Mouse (Mus musculus) embryonic facial prominence, embryonic 12.5 days (tissue): ENCODE results near the gene Ppp1r35. TPM values are rescaled to one million over a fixed set of nuclear protein-coding genes. Genes with fewer than 3 reads are reported as not detected.
A peak's percentile ranks its signal among the peaks of the same experiment; 100 is the strongest.

Experiments
- ATAC-seq: fragments of 200-750 bp; cut with Nextera tagmentation; 2 replicates; pipeline ENCODE4 v1.8.0; 2017; ENCODE audit not compliant: insufficient number of reproducible peaks, insufficient read depth, low FRiP score, low TSS enrichment
- H3K27ac ChIP-seq: fragments of 300-500 bp; sonication (generic); 2 replicates; pipeline ENCODE4 v1.5.1; 2016; ENCODE audit warnings: mild to moderate bottlenecking
- H3K27me3 ChIP-seq: fragments of 300-500 bp; sonication (generic); 2 replicates; pipeline ENCODE4 v1.6.1; 2016; ENCODE audit warnings: mild to moderate bottlenecking, moderate library complexity
- H3K36me3 ChIP-seq: fragments of 300-500 bp; sonication (generic); 2 replicates; pipeline ENCODE4 v1.6.1; 2016; ENCODE audit warnings: mild to moderate bottlenecking
- H3K4me1 ChIP-seq: fragments of 300-500 bp; sonication (generic); 2 replicates; pipeline ENCODE4 v1.6.1; 2016
- H3K4me2 ChIP-seq: fragments of 300-500 bp; sonication (generic); replicated peaks from 2 replicates; pipeline ENCODE4 v1.6.1; 2016; ENCODE audit warnings: mild to moderate bottlenecking, moderate library complexity
- H3K4me3 ChIP-seq: fragments of 300-500 bp; sonication (generic); 2 replicates; pipeline ENCODE4 v1.5.1; 2016; ENCODE audit warnings: mild to moderate bottlenecking
- H3K9ac ChIP-seq: fragments of 300-500 bp; sonication (generic); 2 replicates; pipeline ENCODE4 v1.6.1; 2016; ENCODE audit warnings: mild to moderate bottlenecking, moderate library complexity
- H3K9me3 ChIP-seq: fragments of 300-500 bp; sonication (generic); 2 replicates; pipeline ENCODE4 v1.6.1; 2016; ENCODE audit warnings: mild to moderate bottlenecking, moderate library complexity
- WGBS: fragments of 180-500 bp; shearing (Covaris S2); methylation state at CpG from one replicate; pipeline ENCODE4 v1.1.7; 2016; 5-methylcytosine and 5-hydroxymethylcytosine counted together
- polyA plus RNA-seq: library from polyadenylated mRNA; unstranded; fragments of >200 nt; fragmentation: Nextera tagmentation; extraction: Ambion mirVana; gene quantifications from 2 replicates; pipeline ENCODE4 v1.2.1, GENCODE M21; 2016

Ppp1r35 gene
- polyA plus RNA-seq, 1 experiment from 2014 or later: 51.3 TPM

- Histone ChIP-seq H3K4me1 (peaks cover 8% of the 10 kb centered on the region), H3K4me3 (no peak overlapping the region), H3K27ac (no peak overlapping the region), H3K36me3 (no peaks in the 10 kb centered on the region), H3K9me3 (no peaks in the 10 kb centered on the region), H3K9ac (no peak overlapping the region), H3K27me3 (no peaks in the 10 kb centered on the region), H3K4me2 (no peak overlapping the region)
- no peak for ATAC-seq
These were observed 5.9 kb upstream of the Ppp1r35 start for GRCm38 (mm10) chr5:137772755-137773154.

GRCm38 (mm10) chr5:137775587-137776290, 2.9 kb upstream of the Ppp1r35 start:
- 0 out of 2 replicates have a peak overlapping the region, but pooled peaks have one; percentile 7 for H3K9ac ChIP-seq
- H3K27me3 ChIP-seq: no peaks in the 10 kb centered on the region
- WGBS: 86% methylated on average over 2 of the region's 2 CpGs
- no peak overlapping the region for H3K27ac ChIP-seq
- no peak for ATAC-seq
- no peak overlapping the region for H3K4me3 ChIP-seq
- H3K36me3 ChIP-seq: peaks cover 7% of the 10 kb centered on the region; the same call in 1 of the 2 replicates
- no peaks in the 10 kb centered on the region for H3K9me3 ChIP-seq
- peaks cover 23% of the 10 kb centered on the region for H3K4me1 ChIP-seq
- no peak overlapping the region for H3K4me2 ChIP-seq

- Histone ChIP-seq H3K36me3 (peaks cover 15% of the 10 kb centered on the region), H3K27me3 (no peaks in the 10 kb centered on the region), H3K9me3 (no peaks in the 10 kb centered on the region), H3K4me2 (no peak overlapping the region), H3K4me3 (no peak overlapping the region), H3K27ac (no peak overlapping the region), H3K4me1 (peaks cover 23% of the 10 kb centered on the region), H3K9ac (0 out of 2 replicates have a peak overlapping the region, but pooled peaks have one; percentile 7)
- WGBS: 41% methylated on average over 5 of the region's 5 CpGs
- ATAC-seq: no peak
These were observed 2.2 kb upstream of the Ppp1r35 start for GRCm38 (mm10) chr5:137776408-137776918.

GRCm38 (mm10) chr5:137777267-137777845, 1.3 kb upstream of the Ppp1r35 start:
- H3K4me3 ChIP-seq: no peak overlapping the region
- peaks cover 24% of the 10 kb centered on the region for H3K36me3 ChIP-seq
- H3K9me3 ChIP-seq: no peaks in the 10 kb centered on the region
- peaks cover 23% of the 10 kb centered on the region for H3K4me1 ChIP-seq
- H3K9ac ChIP-seq: no peak overlapping the region
- H3K27ac ChIP-seq: no peak overlapping the region
- H3K27me3 ChIP-seq: no peaks in the 10 kb centered on the region
- no peak for ATAC-seq
- 83% methylated on average over 7 of the region's 7 CpGs for WGBS
- no peak overlapping the region for H3K4me2 ChIP-seq

- H3K9me3 ChIP-seq: no peaks in the 10 kb centered on the region
- peak overlapping the region; percentile 97 for H3K4me2 ChIP-seq
- H3K27ac ChIP-seq: peak overlapping the region; percentile 94
- WGBS: under 1% methylated on average over 83 of the region's 83 CpGs
- H3K4me1 ChIP-seq: peaks cover 39% of the 10 kb centered on the region
- peak; percentile 18 for ATAC-seq
- peaks cover 42% of the 10 kb centered on the region for H3K36me3 ChIP-seq
- H3K9ac ChIP-seq: peak overlapping the region; percentile 91
- peak overlapping the region; percentile 88 for H3K4me3 ChIP-seq
- no peaks in the 10 kb centered on the region for H3K27me3 ChIP-seq
These were observed 644 bp downstream of the Ppp1r35 start for GRCm38 (mm10) chr5:137779053-137779933.

- H3K27ac ChIP-seq: no peak overlapping the region
- H3K4me2 ChIP-seq: no peak overlapping the region
- 95% methylated on average over 7 of the region's 7 CpGs for WGBS
- no peaks in the 10 kb centered on the region for H3K27me3 ChIP-seq
- ATAC-seq: no peak
- H3K4me1 ChIP-seq: peaks cover 42% of the 10 kb centered on the region
- no peak overlapping the region for H3K9ac ChIP-seq
- H3K4me3 ChIP-seq: no peak overlapping the region
- H3K9me3 ChIP-seq: no peaks in the 10 kb centered on the region
- H3K36me3 ChIP-seq: peaks cover 50% of the 10 kb centered on the region
These were observed 3.0 kb downstream of the Ppp1r35 start for GRCm38 (mm10) chr5:137781661-137782060.

GRCm38 (mm10) chr5:137782776-137783522, 4.3 kb downstream of the Ppp1r35 start:
- H3K36me3 ChIP-seq: peaks cover 50% of the 10 kb centered on the region
- peak overlapping the region; percentile 93 for H3K4me2 ChIP-seq
- ATAC-seq: no peak
- H3K4me3 ChIP-seq: peak overlapping the region; percentile 68; the same call in 1 of the 2 replicates
- H3K9ac ChIP-seq: peak overlapping the region; percentile 44
- H3K27me3 ChIP-seq: no peaks in the 10 kb centered on the region
- peaks cover 41% of the 10 kb centered on the region for H3K4me1 ChIP-seq
- no peaks in the 10 kb centered on the region for H3K9me3 ChIP-seq
- H3K27ac ChIP-seq: no peak overlapping the region
- 85% methylated on average over 13 of the region's 13 CpGs for WGBS

- no peaks in the 10 kb centered on the region for H3K27me3 ChIP-seq
- no peak for ATAC-seq
- 79% methylated on average over 9 of the region's 9 CpGs for WGBS
These were observed 5.4 kb downstream of the Ppp1r35 start for GRCm38 (mm10) chr5:137783901-137784540.

GRCm38 (mm10) chr5:137784546-137784945, 5.9 kb downstream of the Ppp1r35 start:
- Histone ChIP-seq H3K9me3 (no peaks in the 10 kb centered on the region), H3K9ac (peak overlapping the region; percentile 93), H3K36me3 (peaks cover 50% of the 10 kb centered on the region), H3K4me1 (peaks cover 37% of the 10 kb centered on the region), H3K4me3 (peak overlapping the region; percentile 68), H3K27me3 (no peaks in the 10 kb centered on the region), H3K27ac (no peak overlapping the region), H3K4me2 (peak overlapping the region; percentile 93)
- ATAC-seq: no peak
- WGBS: 86% methylated on average over 14 of the region's 14 CpGs

More at GRCm38 (mm10) chr5:137783901-137784540, 5.4 kb downstream of the Ppp1r35 start:
- peaks cover 39% of the 10 kb centered on the region for H3K4me1 ChIP-seq
- peak overlapping the region; percentile 93 for H3K9ac ChIP-seq
- peak overlapping the region; percentile 68 for H3K4me3 ChIP-seq
- peak overlapping the region; percentile 93 for H3K4me2 ChIP-seq
- no peak overlapping the region for H3K27ac ChIP-seq
- no peaks in the 10 kb centered on the region for H3K9me3 ChIP-seq
- H3K36me3 ChIP-seq: peaks cover 50% of the 10 kb centered on the region

GRCm38 (mm10) chr5:137785164-137786031, 6.7 kb downstream of the Ppp1r35 start:
- peak; percentile 11 for ATAC-seq
- H3K4me1 ChIP-seq: peaks cover 29% of the 10 kb centered on the region
- peak overlapping the region; percentile 93 for H3K9ac ChIP-seq
- H3K4me2 ChIP-seq: peak overlapping the region; percentile 93
- peak overlapping the region; percentile 68 for H3K4me3 ChIP-seq
- 5% methylated on average over 61 of the region's 62 CpGs for WGBS
- H3K9me3 ChIP-seq: no peaks in the 10 kb centered on the region
- no peaks in the 10 kb centered on the region for H3K27me3 ChIP-seq
- peaks cover 46% of the 10 kb centered on the region for H3K36me3 ChIP-seq
- peak overlapping the region; percentile 98 for H3K27ac ChIP-seq
